Mouse (Mus musculus) gastrocnemius, adult 2 months (tissue): ENCODE results near the gene Ppp1r17. TPM values are rescaled to one million over a fixed set of nuclear protein-coding genes. Genes with fewer than 3 reads are reported as not detected.

Experiments
- DNase-seq: peaks from one replicate; pipeline ENCODE4 v3.0.0; 2022
- H3K27ac ChIP-seq: fragments of 200-600 bp; 2 replicates; pipeline ENCODE4 v1.8.1; 2022; ENCODE audit warnings: mild to moderate bottlenecking
- H3K4me3 ChIP-seq: fragments of 200-600 bp; 2 replicates; pipeline ENCODE4 v1.8.1; 2022; ENCODE audit warnings: mild to moderate bottlenecking, moderate library complexity
- CTCF ChIP-seq: fragments of 200-600 bp; IDR thresholded peaks from 2 replicates; pipeline ENCODE4 v1.8.1; 2022; ENCODE audit warnings: antibody characterized with exemption, mild to moderate bottlenecking, moderate library complexity
- intact Hi-C: fragments of 180-260 bp; cut with DNase I; formaldehyde crosslinking; loops from one replicate; pipeline ENCODE4 v1.15.1; 2025
- total RNA-seq, 2 experiments: library from RNA; stranded (reverse); gene quantifications; 2 replicates each; pipeline ENCODE4 v1.2.3; 2021

Ppp1r17 gene
- total RNA-seq, 2 experiments from 2014 or later, result not detected

DNA sequence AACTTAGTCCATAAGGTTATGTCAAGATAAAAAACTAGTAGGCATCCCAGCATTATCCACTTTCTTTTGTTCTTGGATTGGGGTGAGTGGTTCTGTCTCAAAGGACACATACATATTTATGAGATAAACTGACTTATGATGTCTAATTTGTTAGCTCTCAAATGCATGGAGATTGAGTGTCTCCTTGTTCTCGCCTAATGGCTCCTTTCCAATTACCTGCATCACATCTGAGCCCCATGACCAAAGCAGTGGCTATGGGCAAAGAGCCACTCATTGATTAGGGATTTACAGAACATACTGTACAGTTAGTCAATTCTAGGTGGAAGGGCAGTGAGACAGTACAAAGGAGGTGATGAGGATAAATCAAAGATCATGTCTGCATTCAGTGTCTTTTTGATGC is 27.4 kb downstream of the Ppp1r17 start:
- no peak for TF ChIP-seq CTCF
- no peak for DNase-seq
- no peak overlapping the region for H3K27ac ChIP-seq
- no peak overlapping the region for H3K4me3 ChIP-seq
- intact Hi-C loops, result no loop called here

DNA sequence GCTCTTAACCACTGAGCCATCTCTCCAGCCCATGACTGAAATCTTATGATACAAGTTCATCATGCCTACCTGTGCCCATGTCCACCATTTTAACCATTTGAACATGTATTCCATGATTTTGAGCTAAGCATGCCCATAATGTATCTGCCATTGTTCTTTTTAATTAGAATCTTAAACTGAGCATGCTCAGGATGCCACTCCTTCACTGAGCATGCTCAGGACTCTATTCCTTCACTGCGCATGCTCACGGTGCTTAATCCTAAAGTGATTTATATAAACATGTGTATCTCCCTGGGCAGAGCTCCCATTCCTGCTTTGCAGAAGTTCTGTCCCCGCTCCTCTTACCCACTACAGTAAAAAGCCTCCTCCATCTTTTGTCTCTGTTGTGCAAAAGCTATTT is 31.3 kb downstream of the Ppp1r17 start:
- no peak overlapping the region for H3K27ac ChIP-seq

DNA sequence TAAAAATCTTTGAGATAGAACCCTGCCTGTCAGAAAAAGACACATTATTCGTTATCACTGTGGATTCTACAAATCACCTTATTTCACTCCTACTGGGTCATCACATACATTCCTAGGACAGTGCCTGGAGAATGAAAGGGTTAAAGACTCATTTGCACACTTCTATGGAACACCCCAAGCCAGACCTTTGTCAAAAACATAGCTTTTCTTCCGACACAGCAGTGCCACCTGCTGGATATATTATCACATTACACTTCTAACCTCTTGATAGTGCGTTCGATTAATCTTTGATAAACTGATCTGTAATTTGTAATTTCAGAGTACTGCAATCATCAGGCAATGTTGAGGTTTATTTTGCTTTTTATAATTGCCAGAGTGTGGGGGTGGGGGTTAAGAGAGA is 31.8 kb downstream of the Ppp1r17 start:
- Histone ChIP-seq H3K4me3 (no peak overlapping the region), H3K27ac (no peak overlapping the region)
- DNase-seq, result no peak
- intact Hi-C loops, result loop anchor here (2.0 kb wide), 1 partner anchor 76 kb away; no protein-coding TSS in a partner anchor
- TF ChIP-seq CTCF, result peak; percentile 75

More for the DNA sequence above, 31.3 kb downstream of the Ppp1r17 start:
- intact Hi-C loops, result loop anchor here (2.0 kb wide), 1 partner anchor 76 kb away; no protein-coding TSS in a partner anchor
- H3K4me3 ChIP-seq, result no peak overlapping the region
- no peak for TF ChIP-seq CTCF
- DNase-seq, result no peak

DNA sequence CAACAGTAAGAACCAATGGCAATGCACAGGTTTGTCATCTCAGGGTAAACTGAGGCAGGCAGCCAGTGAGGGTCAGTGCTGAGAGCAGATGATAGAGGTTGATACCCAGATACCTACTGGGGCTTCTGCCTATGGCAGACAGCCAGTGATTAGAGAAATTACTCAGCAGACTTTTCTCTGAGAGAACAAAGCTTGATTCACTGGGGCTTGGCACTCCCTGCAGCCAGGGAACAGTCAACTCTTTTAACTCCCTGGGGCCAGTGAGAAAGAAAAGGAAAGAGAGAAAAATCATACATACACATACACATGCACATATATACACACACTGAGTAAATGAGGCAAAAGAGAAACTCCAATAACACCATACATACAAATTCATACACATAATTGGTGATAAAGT is 46.4 kb downstream of the Ppp1r17 start:
- no peak for DNase-seq
- intact Hi-C loops, result loop anchor here (10.0 kb wide), 1 partner anchor 291 kb away; no protein-coding TSS in a partner anchor

DNA sequence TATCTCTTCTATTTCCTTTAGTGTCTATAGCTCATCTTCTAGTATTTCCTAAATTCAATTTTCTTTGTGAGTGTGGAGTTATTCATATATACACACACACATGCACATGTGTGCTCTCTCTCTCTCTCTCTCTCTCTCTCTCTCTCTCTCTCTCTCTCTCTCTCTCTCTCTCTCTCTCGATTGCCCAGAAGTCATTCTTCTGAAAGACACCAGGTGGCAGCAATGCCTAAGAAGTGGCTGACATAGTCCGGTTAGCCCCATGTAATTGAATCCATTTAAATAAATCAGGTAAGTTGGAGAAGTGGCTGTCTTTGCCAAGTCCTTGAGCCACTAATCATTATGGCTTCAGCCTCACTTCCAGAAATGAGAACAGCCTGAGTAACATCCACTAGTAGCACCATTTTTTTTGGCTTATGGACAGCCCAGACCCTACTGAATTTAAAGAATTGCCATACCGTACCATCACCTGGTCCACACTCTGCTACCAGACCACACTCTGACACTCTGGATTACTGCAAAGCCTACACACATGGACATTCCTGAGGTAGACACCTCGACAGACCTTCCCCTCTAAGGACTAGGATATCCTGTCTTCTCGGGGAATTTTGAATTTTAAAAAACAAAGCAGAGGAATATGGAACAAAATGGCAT is 49.5 kb downstream of the Ppp1r17 start:
- intact Hi-C loops, result loop anchor here (1.0 to 10.0 kb wide), 5 partner anchors 288 to 624 kb away; no protein-coding TSS in a partner anchor
- Histone ChIP-seq H3K27ac (no peak overlapping the region), H3K4me3 (no peak overlapping the region)
- TF ChIP-seq CTCF, result peak; percentile 72
- DNase-seq, result peak; percentile 47

More for the DNA sequence above, 46.4 kb downstream of the Ppp1r17 start:
- no peak overlapping the region for H3K4me3 ChIP-seq
- no peak overlapping the region for H3K27ac ChIP-seq
- no peak for TF ChIP-seq CTCF

DNA sequence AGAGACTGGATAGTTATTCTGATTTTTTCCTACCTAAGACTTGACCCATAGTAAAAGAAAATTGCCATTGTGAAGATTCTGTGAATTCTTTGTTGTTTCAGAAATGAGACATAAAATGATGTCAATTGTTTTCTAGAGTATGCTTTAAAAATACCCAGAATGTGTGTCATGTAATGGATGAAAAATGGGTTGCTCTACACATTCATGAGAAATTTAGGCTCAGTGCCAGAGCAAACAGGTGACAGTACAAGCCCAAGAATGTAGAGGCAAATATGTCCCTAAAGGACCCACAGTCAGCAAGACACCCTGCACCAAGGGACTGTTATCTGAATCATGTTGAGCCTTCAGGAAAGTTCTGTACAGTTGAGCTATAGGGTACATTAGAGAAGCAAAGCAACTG is 51.2 kb downstream of the Ppp1r17 start:
- intact Hi-C loops, result loop anchor here (10.0 kb wide), 1 partner anchor 286 kb away; no protein-coding TSS in a partner anchor
- Histone ChIP-seq H3K4me3 (no peak overlapping the region), H3K27ac (no peak overlapping the region)
- no peak for TF ChIP-seq CTCF
- no peak for DNase-seq

DNA sequence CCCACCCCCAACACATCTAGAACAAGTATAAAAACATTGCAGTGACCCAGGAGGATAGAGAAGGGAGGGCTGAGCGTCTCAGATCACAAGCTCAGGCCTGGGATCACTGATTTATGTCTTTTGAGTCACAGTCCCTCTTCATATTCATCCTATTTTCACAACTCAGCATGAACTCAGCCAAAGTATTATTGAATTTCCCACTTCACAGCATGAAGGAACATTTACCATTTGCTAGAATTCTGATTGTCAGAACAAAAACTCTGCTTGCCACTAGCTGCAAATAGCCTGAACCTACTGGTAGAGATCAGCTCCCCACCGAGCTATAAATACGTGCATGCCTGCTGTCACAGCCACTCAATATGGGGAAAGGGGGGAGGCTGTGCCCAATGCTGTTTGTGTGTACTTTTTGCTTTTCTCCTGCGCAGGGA is 59.1 kb downstream of the Ppp1r17 start:
- H3K27ac ChIP-seq, result peak overlapping the region; percentile 87
- DNase-seq, result peak; percentile 70
- intact Hi-C loops, result no loop called here
- H3K4me3 ChIP-seq, result no peak overlapping the region
- TF ChIP-seq CTCF, result no peak

Other genes with a start within 250 kb of the Ppp1r17 start
- not detected for gene Itprid1, start 180.6 kb upstream of the Ppp1r17 start, total RNA-seq